Mouse (Mus musculus) mouse embryonic stem cell (cell line): ENCODE data around the gene Snx9.

Experiments used
- in situ Hi-C, 2 experiments: fragments of 300-500 bp; cut with MboI; formaldehyde crosslinking; loops; 1 replicate in 1 of 2; 3 replicates in 1 of 2; pipeline ENCODE4 v1.14.3; 2019 to 2020; ENCODE audit warnings: low sequenced_read_pairs in 2 of 2, low pct_unique_long_range_greater_than_20kb in 1 of 2, mixed read lengths in 1 of 2; ENCODE audit not compliant: unreplicated experiment in 1 of 2

Snx9 gene

DNA sequence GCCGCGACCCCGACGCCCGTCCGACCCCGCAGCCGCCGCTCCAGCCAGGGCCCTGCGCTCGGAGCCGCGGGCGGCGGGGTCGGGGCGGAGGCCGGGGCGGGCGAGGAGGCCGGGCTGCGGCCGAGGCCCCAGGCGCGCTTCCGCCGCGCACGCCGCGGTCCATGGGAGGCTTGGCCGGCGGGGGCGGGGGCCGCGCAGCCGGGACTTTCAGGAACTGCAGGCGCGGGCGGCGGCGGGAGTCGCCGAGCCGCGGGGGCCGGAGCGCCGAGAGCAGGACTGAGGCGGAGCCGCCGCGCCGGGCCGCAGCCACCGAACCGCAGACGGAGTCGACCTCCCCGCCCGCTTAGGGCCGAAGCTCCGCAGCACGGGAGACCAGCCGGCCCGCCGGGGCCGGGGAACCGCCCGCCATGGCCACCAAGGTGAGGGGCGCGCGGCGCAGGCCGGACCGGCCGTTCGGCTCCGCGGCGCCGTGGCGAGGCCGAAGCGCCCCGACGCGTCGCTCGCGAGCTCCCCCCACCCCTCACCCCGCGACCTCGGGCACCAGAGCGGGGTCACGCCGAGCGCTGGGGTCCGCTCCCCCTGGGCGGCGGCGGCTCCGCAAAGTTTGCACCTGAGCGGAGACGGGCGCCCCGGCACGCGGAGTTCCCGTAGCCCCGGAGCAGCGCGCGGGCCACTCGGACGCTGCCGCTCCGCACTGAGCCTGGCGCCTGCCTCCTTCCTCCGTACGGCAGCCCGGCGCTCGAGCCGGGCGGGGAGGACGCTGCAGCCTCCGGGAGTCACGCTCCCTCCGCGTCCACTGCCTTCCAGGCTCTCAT, at the start of gene Snx9:
Gene Snx9 (plus strand): TSS at position 202 of the 815 bp plus-strand sequence.
- in situ Hi-C loops = no loop called here

DNA sequence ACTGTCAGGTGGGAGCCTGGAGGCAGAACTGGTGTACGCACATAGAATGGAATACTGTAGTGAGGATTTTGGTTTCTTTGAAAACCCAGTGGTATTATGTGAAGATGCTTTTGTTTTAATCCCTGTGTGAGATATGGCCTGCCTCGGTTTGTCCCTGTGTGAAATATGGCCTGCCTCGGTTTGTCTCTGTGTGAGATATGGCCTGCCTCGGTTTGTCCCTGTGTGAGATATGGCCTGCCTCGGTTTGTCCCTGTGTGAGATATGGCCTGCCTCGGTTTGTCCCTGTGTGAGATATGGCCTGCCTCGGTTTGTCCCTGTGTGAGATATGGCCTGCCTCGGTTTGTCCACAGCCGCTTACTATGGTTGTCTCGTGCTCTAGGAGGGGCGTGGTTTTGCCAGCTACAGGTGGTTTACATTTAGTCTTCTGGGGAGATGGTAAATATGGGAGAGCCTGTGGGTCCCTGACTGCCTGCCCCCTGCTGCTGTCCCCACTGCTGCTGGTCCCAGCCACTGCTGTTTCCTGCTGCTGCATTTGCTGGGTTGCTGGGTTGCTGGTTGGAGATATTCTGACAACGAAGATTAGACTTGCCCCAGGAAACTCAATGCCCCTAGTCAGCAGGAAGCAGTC, 48.9 kb upstream of the Snx9 start:
- in situ Hi-C loops = no loop called here

DNA sequence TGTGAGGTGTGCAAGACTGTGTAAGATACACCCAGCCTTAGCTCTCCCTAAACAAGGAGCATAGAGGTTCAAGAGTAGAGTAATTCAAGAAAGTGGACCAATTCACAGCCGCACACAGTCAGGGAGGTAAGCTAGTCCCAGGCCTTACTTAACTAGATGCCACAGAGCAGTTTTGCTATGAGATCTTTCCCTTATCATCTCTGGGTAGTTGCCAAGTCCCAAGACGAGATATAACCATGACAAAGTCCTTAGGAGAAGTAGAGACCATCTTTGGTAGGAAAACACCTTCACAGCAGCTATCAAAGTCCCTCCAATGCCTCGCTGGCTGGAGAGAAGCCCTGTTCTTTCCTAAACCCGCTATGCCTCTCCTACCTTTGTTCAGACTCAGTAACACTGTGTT, 47.5 kb upstream of the Snx9 start:
- in situ Hi-C loops = no loop called here

- in situ Hi-C loops = no loop called here
Measured at GRCm38 (mm10) chr17:5794276-5794675, 46.9 kb upstream of the Snx9 start.

- in situ Hi-C loops = loop anchor here in 1 of 2 experiments (5.0 kb wide), 1 partner anchor 102 kb away; no protein-coding TSS in a partner anchor
Measured at GRCm38 (mm10) chr17:5795369-5795768, 45.8 kb upstream of the Snx9 start.

DNA sequence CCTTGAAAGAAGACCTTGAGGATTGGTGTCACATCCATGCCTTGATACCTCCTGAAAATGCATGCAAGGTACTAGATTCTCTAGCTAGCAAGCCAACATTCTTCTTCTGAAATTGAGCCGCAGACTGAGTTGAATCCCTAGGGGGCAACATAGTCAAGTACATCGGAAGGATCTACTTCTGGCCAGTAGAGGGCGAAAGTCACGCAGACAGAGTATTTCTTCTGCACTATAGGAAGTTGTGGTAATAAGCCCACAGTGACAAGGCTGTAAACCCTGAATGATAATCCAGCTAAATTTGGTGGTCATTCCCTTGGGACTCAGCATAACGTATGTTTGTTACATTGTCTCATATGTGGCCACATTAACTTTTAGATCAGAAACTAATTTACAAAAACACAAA, 45.3 kb upstream of the Snx9 start:
- in situ Hi-C loops = loop anchor here in 1 of 2 experiments (5.0 kb wide), 1 partner anchor 101 kb away; no protein-coding TSS in a partner anchor

- in situ Hi-C loops = loop anchor here in 1 of 2 experiments (5.0 kb wide), 1 partner anchor 100 kb away; no protein-coding TSS in a partner anchor
Measured at GRCm38 (mm10) chr17:5797124-5797760, 43.9 kb upstream of the Snx9 start.

DNA sequence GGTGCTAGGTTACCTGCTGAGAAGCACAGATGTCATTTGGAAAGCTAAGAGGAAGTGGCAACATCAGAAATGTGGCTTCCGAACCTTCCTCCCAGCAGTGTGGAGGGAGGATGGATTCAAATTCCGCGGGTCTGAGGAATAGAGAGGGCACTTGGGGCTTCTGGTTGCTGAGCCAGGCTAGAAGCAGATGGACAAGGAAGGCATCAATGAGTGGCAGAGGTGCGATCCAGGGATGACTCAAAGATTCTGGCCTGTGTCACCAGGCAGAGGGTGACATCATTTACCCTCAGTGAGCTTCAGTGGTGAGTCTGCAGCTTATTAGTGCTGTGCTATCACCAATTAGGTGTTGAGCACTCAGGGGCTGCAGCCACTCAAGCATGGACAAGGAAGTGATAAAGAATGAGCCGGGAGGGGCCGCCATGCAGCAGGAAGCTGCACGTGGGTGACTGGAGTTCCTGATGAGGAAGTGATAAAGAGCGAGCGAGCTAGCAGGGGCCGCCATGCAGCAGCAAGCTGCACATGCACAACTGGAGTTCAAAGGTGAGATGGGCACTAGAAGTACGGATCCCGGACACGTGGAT, 42.8 kb upstream of the Snx9 start:
- in situ Hi-C loops = loop anchor here in 1 of 2 experiments (5.0 kb wide), 1 partner anchor 99 kb away; no protein-coding TSS in a partner anchor

DNA sequence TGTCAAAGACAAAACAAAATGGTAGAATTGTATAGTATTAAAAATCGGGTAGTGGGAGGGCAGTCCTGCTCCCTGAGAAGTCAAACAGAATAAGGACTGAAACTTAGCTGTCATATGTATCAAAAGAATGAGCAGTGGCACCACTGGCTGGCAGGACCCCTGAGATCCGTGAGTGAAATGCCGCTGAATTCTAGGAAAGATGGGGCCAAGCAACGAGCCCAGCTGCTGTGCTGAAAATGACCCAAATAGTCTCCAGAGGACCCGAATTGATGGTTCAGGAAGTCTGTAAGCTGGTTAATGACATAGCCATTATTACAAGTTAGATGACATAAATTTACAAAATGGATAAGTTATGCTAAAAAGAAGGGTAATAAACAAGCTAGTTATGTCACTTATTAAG, 42.2 kb upstream of the Snx9 start:
- in situ Hi-C loops = loop anchor here in 1 of 2 experiments (5.0 kb wide), 1 partner anchor 98 kb away; no protein-coding TSS in a partner anchor

DNA sequence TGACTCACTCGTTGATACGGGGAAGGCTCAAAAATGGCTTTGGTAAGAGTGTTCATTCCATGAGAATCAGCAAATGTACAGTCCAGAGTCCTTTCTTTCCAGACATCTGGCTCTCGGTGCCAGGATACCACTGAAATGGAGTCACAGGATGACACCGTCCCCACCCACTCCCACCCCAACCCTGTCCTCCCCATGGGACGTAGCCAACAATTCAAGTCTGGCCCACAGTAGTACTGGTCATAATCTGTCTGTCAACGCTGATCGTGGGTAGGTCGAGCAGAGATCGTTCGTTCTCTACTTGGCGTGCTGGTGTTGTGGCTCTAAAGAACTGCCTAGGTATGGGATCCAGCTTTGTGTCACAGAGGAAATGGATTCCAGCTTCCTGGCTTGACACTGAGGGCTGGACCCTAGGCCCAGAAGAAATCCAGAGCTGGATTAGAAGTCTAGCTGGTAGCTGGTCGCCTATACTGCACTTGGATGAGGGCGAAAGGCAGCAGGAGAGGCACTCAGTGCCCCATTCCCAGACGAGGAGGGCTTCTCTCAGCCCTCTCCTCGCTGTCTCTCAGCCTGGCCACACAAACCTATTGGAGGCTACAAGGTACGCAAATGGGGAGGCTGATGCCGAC, 41.6 kb upstream of the Snx9 start:
- in situ Hi-C loops = loop anchor here in 1 of 2 experiments (5.0 kb wide), 1 partner anchor 98 kb away; no protein-coding TSS in a partner anchor

DNA sequence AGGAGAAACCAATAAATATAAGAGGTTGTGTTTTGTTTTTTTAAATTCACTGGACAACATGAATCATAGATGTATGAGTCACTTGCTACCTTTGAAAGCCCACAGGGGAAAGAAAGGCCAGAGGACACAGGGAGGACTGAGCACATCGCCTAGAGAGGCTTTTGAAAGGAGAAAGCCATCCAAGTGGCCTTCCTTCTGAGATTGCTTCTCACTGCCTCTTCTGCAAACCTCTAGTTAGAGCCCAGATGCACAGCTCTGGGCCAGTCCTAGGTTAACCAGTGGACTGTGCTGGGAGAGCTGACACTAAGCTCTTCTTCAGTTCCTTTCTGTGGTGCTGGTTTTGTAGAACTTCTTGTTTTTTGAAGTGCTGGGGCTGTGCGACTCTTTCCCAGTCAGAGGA, 40.9 kb upstream of the Snx9 start:
- in situ Hi-C loops = no loop called here

DNA sequence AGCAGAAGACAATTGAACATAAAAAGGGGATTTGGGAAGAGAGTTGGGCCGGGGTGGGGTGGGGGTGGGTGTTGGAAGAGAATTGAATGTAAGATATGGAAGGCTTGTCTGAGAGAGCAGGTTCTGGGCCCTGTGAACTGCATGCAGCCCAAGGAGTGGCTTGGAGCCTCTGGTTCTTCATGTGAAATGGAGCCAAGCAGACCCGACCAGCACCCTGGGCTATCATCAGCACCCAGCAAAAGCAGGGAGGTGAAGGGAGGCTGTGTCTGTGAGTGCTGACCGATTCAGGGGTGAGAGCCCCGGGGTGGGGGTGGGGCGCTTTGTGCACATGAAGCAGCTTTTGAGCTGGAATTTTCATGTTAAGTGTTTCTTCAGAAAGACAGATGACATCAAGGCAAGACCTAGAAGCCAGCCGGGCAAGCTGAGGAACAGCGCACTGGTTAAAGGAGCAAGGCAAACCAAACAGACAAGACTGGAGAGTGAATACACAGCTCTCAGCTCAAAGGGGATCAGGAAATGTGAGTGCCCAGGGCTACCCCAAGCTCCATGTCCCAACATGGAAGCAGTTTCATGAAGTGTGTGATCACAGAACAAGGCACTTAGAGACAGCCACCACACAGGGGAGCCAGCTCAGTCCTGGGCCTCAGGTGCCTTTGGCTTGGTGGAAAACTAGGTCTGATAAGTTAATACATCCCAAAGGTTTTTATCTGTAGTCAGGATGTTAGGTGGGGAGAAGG, 40.1 kb upstream of the Snx9 start:
- in situ Hi-C loops = no loop called here

- in situ Hi-C loops = no loop called here
Measured at GRCm38 (mm10) chr17:5801761-5802655, 39.1 kb upstream of the Snx9 start.

DNA sequence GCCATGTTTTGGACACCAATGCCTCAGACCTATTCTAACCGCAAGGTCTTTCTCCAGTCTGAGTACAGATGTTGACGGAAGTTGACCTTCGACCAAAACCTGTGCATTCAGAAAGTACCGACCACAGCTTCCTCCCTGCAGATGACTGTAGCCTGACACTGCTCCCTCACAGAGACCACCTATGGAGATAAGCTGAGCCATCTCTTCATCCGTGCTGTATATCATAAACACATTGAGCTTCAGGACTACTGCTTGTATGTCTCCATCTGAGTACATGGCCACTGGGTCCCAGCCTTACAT, 38.5 kb upstream of the Snx9 start:
- in situ Hi-C loops = no loop called here

DNA sequence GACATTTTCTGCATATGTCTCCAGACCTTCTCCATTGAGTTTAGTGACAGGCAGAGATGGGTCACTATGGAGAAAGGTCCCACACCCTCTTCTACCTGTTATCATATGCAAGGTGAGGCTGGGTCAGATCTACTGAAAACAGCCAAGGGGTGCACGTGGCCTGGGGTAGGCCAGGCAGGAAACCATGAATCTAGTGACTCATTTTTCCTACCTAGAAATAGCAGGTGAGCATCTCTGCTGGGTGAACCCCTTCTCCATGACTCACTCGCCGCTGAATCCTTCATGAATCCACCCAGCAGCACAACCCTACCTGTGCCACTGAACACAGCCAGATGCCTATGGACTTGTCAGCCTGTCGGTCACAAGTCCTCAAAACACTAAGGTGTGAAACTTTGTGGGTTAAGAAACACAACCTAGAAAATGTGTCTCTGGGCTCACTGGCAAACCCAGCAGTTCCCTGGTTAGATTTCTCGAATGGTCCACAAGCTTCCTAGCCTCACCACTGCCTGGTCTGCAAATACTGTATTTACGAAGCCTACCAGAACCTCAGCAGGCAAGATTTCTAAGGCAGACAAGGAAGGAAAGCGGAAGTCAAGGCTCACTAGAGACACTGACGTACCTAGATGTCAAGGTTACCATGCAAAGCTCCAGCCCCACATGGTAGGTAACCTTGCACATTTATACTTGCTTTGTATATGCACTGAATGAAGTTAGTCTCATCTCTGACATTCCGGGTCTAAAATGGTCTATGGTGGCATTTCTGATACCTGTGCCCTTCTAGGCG, 37.7 kb upstream of the Snx9 start:
- in situ Hi-C loops = no loop called here

- in situ Hi-C loops = no loop called here
Measured at GRCm38 (mm10) chr17:5804370-5805150, 36.6 kb upstream of the Snx9 start.
